Mouse (Mus musculus) ovary, adult 18-20 months (tissue): ENCODE data around the gene St3gal2.
"Not testable (repeated sequence)": the region's sequence is repeated elsewhere in the genome, so short reads cannot be mapped to it uniquely, and the experiment has no call there.

Experiments
- DNase-seq: peaks from one replicate; pipeline ENCODE4 v3.0.0; 2022; ENCODE audit warnings: low spot score, mixed read lengths

St3gal2 gene

DNA sequence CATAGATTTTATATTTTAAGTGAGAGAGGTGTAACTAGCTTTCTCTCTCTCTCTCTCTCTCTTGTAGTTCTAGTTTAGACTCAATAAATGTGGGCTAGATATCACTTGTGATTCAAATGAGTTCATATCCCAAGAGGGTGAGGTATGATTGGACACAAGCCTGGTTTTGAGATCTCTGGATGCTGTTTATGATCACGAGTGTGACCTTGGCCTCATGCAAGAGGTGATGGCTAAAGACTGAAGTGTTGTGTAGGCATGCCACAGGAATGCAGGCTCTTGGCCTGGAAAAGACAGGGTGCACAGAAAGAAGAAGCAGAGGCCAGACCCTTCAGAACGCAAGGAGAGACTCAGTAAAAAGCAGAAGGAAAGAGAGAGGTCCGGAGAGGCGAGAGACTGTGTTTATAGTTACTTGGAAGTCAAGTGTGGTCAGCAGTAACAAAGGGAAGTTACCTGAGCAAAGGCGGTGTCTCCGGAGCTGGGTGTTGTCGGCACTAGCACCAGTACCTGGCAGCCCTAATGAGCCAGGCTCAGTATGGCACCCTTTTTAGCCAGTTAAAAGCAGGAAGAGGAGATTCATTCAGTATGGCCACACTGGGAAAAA is 24.7 kb downstream of the St3gal2 start:
- DNase-seq = no peak

DNA sequence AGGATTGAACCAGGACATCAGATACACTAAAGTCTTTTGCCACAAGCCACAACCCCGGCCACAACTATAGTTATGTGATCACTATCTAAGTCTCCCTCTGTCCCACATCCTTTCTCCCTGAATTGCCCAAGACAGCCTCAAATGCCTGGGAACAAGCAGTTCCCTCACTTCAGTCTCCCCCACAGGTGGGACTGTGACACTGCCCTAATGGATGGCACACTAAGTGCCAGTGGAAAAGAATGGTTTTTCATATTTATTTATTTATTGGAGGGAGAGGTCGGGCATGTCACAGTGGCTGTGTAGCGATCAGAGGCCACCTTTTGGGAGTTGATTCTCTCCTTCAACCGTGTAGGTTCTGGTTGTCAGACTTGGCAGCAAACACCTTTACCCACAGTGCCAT is 26.0 kb downstream of the St3gal2 start:
- no peak for DNase-seq

DNA sequence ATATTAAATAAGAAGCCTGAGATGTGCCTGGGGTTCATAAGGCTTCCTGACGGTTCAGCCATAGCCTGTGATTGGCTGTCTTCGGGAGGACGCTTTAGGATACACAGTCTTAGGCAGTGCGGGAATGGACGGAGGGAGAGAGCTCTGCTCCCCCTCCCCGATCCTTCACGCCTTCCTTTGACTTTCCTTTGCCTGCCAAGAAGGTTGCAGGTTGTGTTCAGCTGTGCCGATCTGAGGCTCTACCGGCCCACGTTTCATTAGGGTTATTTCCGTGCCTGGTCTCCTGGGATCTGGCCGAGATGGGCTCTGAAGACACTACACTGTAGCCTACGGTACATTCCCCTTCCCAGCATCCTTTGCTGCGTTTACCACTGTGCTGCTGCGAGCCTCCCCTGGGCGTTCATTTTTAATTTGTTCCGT is 30.4 kb downstream of the St3gal2 start:
- no peak for DNase-seq

DNA sequence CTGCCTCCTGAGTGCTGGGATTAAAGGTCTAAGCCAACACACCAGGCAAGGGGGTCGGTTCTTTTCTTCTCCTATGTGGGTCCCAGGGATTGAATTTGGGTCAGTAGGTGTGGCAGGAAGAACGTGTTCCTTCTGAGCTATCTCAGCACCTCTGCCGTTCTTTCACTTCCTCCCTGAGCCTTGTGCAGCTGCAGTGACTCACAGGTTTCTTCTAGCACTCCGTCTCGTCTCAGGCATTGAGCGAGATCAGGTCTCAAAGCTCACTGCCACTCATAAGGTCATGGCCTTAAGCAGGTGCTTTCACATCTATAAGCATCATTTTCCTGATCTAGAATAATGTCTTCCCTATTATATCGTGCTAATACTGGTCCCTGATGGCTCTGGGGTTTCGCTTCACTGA is 35.1 kb downstream of the St3gal2 start:
- DNase-seq = no peak

DNA sequence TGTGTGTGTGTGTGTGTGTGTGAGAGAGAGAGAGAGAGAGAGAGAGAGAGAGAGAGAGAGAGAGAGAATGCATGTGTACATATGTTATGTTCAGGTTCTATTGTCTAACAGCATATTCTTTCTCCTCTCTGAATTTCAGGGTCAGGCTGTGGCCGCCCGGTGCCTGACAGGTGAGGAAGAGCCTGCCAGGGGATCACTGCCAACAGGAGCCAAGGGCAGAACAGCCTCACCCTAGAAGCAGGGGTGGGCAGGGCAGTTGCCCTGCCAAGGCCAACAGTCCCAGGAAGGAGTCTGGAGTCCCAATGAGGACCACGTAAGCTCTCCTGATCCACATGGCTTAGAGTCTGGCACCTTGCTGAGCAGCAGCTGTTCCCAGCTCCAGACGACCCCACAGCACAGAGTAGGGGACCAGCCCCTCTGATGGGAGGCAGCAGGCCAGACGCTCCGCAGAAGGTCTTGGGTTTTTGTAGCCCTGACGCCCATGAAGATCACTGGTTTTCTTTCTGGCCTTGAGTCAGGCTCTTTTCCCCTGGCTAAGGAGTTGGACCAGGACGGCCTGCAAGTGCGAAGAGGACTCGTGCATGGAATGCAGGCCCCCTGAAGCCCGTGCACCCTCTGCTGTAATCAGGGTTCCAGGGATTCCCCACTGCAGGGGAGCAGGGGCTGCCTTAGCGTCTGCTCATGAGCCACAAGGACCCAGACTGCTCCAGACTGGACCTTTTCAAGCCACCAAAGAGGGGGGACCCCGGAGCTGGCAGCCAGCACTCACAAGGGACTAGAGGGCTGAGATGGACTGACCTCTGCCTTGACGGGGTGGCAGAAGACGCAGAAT is 37.1 kb downstream of the St3gal2 start:
- no peak for DNase-seq

DNA sequence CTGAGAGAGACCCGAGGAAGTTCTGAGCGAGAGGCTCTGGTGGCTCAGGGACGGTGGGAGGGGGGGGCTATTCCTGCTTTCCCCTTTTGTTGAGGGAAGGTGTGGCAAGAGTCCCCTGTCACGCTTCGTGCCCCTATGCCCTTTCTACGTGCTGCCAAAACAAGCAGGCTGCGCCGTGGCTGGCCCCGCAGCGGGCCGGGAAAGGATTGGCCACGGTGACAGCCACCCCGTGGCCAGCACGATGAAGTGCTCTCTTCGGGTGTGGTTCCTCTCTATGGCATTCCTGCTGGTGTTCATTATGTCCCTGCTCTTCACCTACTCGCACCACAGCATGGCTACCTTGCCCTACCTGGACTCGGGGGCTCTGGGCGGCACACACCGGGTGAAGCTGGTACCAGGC is 37.7 kb downstream of the St3gal2 start:
- no peak for DNase-seq

DNA sequence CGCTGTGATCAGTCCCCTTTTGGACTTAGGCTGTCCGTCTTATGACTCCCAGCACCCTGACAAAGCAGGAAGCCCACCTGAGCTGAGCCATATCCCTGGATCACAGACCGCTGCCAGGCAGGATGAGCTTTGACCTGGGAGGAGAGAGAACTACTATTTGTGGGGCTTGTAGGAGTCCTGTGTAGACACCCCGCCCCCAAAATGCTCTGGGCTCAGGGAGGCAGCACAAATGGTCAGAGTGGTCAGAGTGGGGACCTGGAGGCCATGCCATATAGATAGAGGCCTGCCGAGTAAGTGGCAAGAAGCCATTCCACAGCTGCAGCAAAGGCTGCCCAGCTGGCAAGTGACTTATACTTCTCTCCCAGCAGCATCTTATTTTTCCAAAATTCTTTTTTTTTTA is 38.4 kb downstream of the St3gal2 start:
- DNase-seq = no peak

DNA sequence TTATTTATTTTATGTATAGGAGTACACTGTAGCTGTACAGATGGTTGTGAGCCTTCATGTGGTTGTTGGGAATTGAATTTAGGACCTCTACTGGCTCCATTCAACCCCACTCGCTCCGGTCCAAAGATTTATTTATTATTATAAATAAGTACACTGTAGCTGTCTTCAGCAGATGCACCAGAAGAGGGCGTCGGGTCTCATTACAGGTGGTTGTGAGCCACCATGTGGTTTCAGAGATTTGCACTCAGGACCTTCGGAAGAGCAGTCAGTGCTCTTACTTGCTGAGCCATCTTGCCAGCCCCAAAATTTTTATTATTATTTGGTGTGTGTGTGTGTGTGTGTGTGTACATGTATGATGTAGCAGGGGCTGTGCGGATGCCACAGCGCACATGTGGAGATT is 38.8 kb downstream of the St3gal2 start:
- not testable (repeated sequence) for DNase-seq

- no peak for DNase-seq
Measured at GRCm38 (mm10) chr8:110959071-110959780, 39.5 kb downstream of the St3gal2 start.

- no peak for DNase-seq
Measured at GRCm38 (mm10) chr8:110959906-110960305, 40.2 kb downstream of the St3gal2 start.

- DNase-seq = no peak
Measured at GRCm38 (mm10) chr8:110963051-110963450, 43.3 kb downstream of the St3gal2 start.

DNA sequence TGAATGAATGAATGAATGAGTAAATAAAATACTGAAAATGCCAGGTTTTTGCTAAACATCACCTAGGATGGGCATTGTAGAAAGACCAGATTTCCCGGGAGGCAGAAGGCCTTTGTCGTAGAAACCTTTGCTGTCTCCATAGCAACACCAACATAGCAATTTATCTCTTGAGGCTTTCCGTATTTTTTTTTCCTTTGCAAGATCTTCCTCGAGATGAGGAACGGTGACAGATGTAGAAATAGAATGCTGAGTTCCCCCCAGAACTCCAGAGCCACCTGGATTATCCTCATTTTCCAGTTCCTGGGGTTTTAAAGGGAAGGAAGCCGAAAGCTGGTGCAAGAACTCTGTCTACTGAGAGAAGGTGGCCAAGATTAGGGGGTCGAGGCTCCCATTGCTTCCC is 44.9 kb downstream of the St3gal2 start:
- DNase-seq = no peak

DNA sequence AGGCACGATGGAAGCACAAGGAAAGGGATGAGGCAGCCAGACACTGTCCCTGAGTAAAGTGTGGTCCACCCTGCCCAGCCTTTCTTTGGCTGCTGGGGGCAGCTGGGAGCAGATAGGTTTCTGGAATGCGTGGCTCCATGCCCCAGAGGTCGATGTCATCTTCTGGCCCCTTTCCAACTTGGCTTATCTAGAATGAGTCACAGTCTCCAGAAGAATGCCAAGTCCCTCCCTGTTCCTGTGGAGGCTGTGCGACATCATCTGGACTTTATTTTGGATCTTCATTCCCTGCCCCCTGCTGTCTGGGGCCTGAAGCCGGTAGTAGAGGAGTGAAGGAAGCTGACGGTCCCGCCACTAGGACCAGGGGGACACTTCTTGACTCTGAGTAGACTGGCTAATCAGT is 45.9 kb downstream of the St3gal2 start:
- DNase-seq = peak; percentile 75

DNA sequence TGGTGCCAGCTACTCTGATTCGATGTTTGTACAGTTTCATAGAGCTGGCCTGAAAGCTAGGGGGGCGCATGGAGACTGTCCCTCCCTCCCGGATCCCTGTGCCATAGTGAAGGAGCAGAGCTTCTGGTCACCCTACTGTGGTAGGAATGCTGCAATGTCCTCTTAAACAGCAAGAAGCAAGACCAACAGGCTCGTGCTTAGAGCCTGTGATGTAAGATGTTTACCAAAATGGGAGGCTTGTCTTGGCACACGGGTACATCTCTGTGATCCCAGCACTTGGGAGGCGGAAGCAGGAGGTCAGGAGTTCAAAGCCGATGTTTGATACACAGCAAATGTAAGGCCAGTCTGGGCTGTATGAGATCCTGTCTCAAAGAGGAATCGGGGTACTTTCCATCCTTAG is 46.9 kb downstream of the St3gal2 start:
- DNase-seq = no peak

DNA sequence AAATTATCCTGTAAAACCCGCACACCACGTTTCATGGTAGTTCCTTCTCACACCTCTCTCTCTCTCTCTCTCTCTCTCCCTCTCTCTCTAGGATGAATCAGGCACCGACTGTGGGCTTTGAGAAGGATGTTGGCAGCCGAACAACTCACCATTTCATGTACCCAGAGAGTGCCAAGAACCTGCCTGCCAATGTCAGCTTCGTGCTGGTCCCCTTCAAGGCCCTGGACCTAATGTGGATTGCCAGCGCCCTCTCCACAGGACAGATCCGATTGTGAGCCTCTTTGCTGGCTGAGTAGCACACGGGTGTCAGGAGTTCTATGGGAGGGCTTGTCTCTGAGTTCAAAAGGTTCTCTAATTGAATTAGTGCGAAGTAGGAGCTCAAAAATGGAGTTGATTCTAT is 47.6 kb downstream of the St3gal2 start:
- no peak for DNase-seq

DNA sequence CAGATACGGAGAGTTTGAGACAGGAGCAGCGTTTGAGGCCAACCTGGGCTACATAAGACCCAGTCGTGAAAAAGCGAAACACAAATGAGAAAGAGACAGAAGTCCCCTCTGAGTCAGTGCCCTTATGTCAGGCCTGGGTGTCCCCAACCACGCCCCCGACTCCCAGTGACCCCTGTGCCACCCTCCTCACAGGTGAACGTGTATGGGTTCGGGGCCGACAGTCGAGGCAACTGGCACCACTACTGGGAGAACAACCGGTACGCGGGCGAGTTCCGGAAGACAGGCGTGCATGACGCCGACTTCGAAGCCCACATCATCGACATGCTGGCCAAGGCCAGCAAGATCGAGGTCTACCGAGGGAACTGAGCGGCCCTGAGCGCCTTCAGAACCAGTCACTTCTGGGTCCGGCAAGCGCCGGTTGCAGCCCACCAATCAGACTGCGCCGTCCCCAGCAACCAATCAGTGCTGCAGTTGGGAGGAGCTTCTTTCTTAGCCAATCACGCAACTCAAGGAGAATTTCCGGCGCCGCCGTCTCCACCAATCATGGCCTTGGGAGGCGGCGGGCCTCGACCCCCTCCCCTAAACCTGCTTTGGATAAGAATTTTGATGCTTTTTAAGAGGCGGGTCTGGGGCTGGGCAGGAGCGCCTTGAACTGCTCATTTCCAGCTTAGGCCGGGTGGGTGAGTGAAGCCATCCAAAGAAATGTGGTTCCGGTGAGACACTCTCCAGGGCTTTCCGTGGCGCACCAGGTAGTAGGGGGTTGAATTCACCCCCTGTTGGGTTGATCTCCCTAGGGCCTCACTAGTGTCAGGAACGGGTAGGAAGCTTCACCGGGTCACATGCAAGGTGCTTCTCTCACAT is 50.4 kb downstream of the St3gal2 start:
- DNase-seq = peak; percentile 86

GRCm38 (mm10) chr8:110976532-110976931 is 56.8 kb downstream of the St3gal2 start:
- not testable (repeated sequence) for DNase-seq

DNA sequence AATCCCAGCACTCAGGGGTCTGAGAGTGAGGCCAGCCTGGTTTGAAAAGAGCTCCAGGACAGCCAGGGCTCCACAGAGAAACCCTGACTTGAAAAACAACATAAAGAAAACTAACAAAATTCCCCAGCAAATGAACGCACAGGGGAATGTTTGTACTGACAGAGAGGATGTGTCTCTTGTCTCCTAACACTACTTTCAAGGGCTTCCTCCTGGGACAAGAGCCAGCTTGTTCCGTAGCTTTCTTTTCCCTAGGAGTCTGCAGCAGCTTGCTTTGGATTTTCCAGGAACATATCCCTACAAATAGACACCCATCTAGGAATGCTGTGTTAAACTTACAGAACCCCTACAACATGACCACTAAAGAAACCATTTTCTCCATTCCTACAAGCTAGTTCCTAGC is 58.3 kb downstream of the St3gal2 start:
- DNase-seq = not testable (repeated sequence)

DNA sequence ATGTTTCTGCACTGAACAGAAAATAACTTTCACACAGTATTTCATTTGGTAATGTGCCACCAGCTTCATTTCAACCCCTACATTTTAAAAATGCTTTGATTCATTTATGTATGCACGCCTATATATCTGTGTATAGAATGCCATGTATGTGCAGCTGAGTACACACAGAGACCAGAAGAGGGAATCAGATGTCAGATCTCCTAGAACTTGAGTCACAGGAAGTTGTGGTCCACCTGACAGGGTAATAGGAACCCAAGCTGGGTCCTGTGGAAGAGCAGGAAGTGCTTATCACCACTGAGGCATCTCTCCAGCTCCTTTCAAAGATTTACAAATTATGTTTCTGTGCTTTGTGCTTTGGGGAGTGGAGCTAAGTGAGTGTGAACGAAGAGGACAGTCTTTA is 61.6 kb downstream of the St3gal2 start:
- DNase-seq = no peak

GRCm38 (mm10) chr8:110987805-110988744 is 68.4 kb downstream of the St3gal2 start:
- no peak for DNase-seq

DNA sequence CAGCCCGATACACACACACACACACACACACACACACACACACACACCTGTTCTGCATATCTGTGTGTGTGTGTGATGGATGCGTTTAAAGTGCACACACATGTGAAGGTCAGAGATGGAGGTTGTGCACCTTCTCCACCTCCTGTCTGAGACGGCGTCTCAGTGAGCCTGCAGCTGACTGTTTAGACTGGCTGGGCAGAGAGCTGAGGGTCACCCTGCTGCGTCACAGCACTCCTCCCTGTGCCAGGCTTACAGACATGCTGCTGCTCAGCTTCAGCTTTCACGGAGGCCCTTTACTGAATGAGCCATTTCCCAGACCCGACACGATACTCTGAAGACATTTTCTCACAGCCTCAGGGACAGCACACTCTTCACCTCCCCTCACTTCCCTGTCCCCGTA is 70.3 kb downstream of the St3gal2 start:
- no peak for DNase-seq
